Mouse (Mus musculus) brain, embryonic 14.5 days (tissue): ENCODE measurements around the gene AC124108.1. TPM values are rescaled to one million over a fixed set of nuclear protein-coding genes. Genes with fewer than 3 reads are reported as not detected.

Experiments used
- DNase-seq: peaks from one replicate; pipeline ENCODE4 v3.0.0-alpha.2; 2011; ENCODE audit warnings: low read depth
- CTCF ChIP-seq: fragments of 200-500 bp; IDR thresholded peaks from 2 replicates; pipeline ENCODE4 v1.5.1; 2012; ENCODE audit warnings: inconsistent platforms, mild to moderate bottlenecking, moderate library complexity, borderline replicate concordance; ENCODE audit not compliant: insufficient read depth, insufficient read length; ENCODE audit errors: extremely low read depth
- POLR2A ChIP-seq: fragments of 200-500 bp; IDR thresholded peaks from 2 replicates; pipeline ENCODE4 v1.6.1; 2012; ENCODE audit warnings: mild to moderate bottlenecking, inconsistent platforms, borderline replicate concordance; ENCODE audit not compliant: poor library complexity, insufficient read depth, insufficient read length, severe bottlenecking; ENCODE audit errors: extremely low read depth
- polyA plus RNA-seq: library from polyadenylated mRNA; depleted of rRNA; stranded (reverse); fragments of >200 nt; gene quantifications from 2 replicates; pipeline ENCODE4 v1.2.3, GENCODE M21; 2012

Gene AC124108.1
- polyA plus RNA-seq, 1 experiment: 21.7 TPM

- DNase-seq: peak; percentile 71
- TF ChIP-seq POLR2A: no peak
- peak; percentile 25; the same call in 1 of the 2 replicates for TF ChIP-seq CTCF
These were observed 6.4 kb downstream of the AC124108.1 start for GRCm38 (mm10) chr1:132197666-132198065.

- no peak for DNase-seq
- no peak for TF ChIP-seq CTCF
- TF ChIP-seq POLR2A: no peak
These were observed 7.3 kb downstream of the AC124108.1 start for GRCm38 (mm10) chr1:132198401-132199071.

GRCm38 (mm10) chr1:132199244-132199643 lies 8.0 kb downstream of the AC124108.1 start:
- no peak for TF ChIP-seq POLR2A
- no peak for TF ChIP-seq CTCF
- DNase-seq: peak; percentile 50

- no peak for TF ChIP-seq POLR2A
- no peak for TF ChIP-seq CTCF
- peak; percentile 47 for DNase-seq
These were observed 8.7 kb downstream of the AC124108.1 start for GRCm38 (mm10) chr1:132199934-132200333.

GRCm38 (mm10) chr1:132200562-132201510 lies 9.6 kb downstream of the AC124108.1 start:
- DNase-seq: peak; percentile 99
- no peak for TF ChIP-seq POLR2A
- TF ChIP-seq CTCF: peak; percentile 43; the same call in 1 of the 2 replicates

GRCm38 (mm10) chr1:132201511-132201860 lies 10.2 kb downstream of the AC124108.1 start:
- TF ChIP-seq CTCF (no peak), POLR2A (no peak)
- peak; percentile 42 for DNase-seq

GRCm38 (mm10) chr1:132201936-132202335 lies 10.7 kb downstream of the AC124108.1 start:
- no peak for DNase-seq

DNA sequence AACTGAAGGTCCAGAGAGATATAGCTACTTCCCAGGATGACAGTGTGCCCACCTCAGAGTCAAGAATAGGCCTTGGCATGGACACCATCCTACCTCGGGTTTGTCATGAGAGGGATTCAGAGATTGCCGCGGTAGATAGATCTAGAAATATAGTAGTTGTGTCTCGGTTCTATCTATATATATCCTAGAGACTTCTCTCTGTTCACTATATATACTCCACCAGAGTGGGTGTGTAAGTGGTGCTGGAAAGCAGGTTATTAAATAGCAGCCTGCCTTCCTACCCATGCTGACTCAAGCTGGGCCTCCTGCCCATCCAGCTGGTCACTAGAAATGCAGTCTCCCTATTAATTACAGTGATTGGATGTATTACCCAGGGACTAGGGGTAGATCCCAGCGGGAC lies 11.5 kb downstream of the AC124108.1 start:
- no peak for TF ChIP-seq CTCF
- TF ChIP-seq POLR2A: no peak
- peak; percentile 32 for DNase-seq

More at GRCm38 (mm10) chr1:132201936-132202335, 10.7 kb downstream of the AC124108.1 start:
- TF ChIP-seq POLR2A (no peak), CTCF (no peak)

DNA sequence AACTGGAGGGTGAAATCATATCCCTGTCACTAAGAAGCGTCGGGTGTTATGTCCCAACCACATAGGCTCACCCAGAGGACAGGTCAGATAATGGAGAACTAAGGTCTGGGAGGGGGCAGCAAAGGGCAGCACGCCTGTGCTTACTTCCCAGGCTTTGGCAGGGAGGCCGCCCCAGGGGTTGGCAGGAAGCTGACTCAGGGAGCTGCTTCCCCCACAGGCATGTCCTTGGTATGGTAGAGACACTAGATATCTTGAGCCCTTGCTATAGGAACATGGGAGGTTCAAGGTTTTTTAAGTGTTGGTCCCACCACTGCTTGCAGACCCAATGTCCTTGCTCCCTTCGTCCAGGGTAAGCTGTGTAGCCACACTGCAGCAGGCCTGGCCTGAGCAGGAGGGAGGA lies 14.7 kb downstream of the AC124108.1 start:
- no peak for TF ChIP-seq CTCF
- DNase-seq: no peak

DNA sequence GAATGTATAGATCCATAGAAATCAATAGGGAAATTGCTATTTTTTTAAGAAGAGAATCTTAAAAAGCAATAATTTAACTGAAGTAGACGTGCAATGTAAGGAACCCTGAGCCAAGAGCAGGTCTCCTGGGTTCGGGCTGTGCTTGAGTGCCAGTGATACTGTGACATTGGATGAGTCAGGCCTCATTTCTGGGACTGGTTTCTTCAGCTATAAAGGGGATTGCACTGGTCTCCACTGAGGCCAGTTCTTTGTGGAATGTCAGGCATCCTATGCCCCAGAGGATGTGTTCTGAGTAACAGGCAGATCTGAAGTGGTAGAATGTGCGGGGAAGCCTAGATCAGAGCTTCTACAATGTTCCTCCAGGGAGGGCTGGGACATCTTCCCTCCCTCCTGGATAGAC lies 15.6 kb downstream of the AC124108.1 start:
- DNase-seq: no peak
- TF ChIP-seq POLR2A (no peak), CTCF (no peak)

GRCm38 (mm10) chr1:132208154-132208553 lies 16.9 kb downstream of the AC124108.1 start:
- TF ChIP-seq CTCF: no peak
- DNase-seq: peak; percentile 80
